Mouse (Mus musculus): Measurements from ENCODE around the gene Pcsk2.

DNA sequence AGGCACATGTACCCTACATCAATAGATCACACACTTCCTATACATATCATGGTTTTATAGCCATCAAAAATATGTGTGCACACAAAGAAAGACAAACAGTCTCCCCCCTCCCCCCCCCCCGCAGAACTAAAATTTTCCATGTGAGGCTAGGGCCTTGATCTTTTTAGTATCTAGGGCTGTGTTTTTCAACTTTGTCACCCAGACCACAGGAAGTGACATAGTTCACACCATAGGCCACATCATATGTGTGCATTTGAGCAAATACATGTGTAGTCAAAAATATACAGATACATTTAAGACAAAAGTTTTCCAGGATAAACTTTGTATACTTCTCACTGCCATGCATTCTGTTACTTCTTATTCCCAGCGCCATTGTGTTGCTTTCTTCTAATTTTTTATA is 293.5 kb downstream of the Pcsk2 start:
- TF ChIP-seq CTCF (IDR thresholded peaks at IDR 0.05) (no peak), POLR2A (IDR thresholded peaks at IDR 0.05; ENCODE audit: insufficient read depth, low read depth, low read length) (no peak)
